Mouse (Mus musculus): ENCODE measurements around the gene Vps50. TPM values are rescaled to one million over a fixed set of nuclear protein-coding genes. Genes with fewer than 3 reads are reported as not detected.
"Not testable (repeated sequence)": the region's sequence is repeated elsewhere in the genome, so short reads cannot be mapped to it uniquely, and the experiment has no call there.

Gene Vps50
- polyA plus RNA-seq, 1 experiment from 2014 or later: 26.3 TPM

DNA sequence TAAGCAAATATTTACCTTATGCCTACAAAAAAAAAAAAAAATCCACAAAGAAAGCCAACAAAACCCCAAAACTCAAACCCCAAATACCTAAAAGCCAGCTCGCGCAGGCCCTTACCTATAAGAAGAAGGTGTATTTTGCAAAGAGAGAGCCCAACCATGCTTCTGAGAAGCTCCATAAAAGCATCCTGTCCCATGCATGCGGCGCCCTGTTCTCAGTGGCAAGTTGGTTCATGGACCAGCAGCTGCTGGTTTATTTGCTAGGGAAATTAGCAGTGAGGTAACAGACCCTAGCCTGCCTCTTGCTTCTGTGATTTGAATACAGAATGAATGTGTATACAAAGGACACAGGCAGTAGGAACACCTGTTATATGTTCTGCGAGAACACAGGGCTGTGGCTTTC lies 3.9 kb upstream of the Vps50 start:
- WGBS: 85% methylated on average over 5 of the region's 5 CpGs
- H3K36me3 ChIP-seq: no peaks in the 10 kb centered on the region
- no peak overlapping the region for H3K27ac ChIP-seq
- no peak overlapping the region for H3K9ac ChIP-seq
- no peak overlapping the region for H3K4me3 ChIP-seq
- H3K4me1 ChIP-seq: 0 out of 2 replicates have a peak, but pooled peaks cover 4% of the 10 kb centered on the region
- H3K27me3 ChIP-seq: no peaks in the 10 kb centered on the region
- H3K9me3 ChIP-seq: no peaks in the 10 kb centered on the region
- no peak overlapping the region for H3K4me2 ChIP-seq
- no peak for ATAC-seq (ENCODE audit: insufficient number of reproducible peaks, low FRiP score, low TSS enrichment, low read depth)

DNA sequence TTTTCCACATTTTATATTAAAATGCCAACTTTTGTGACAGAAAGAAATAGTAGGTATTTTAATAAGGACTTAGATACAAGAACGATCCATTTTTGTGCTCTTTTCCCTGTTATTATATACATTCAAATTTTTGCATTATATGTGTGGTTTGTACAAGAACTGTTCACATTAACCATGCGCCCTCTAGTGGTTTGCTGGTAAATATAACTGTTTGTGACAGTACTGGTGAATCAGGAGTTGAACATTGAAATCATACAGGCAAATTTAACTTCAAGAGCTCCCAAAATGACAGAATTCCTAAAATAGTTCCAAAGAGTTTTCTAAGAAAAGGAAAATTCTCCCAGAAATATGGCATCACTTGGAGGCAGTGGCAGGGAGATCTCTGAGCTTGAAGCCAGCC lies 2.0 kb upstream of the Vps50 start:
- Histone ChIP-seq H3K4me2 (no peak overlapping the region), H3K27ac (no peak overlapping the region), H3K36me3 (no peaks in the 10 kb centered on the region), H3K4me3 (no peak overlapping the region), H3K27me3 (no peaks in the 10 kb centered on the region), H3K9ac (no peak overlapping the region), H3K4me1 (peaks cover 7% of the 10 kb centered on the region; the same call in 1 of the 2 replicates), H3K9me3 (no peaks in the 10 kb centered on the region)
- no peak for ATAC-seq (ENCODE audit: insufficient number of reproducible peaks, low FRiP score, low TSS enrichment, low read depth)
- WGBS: 6% methylated on average over 2 of the region's 2 CpGs

DNA sequence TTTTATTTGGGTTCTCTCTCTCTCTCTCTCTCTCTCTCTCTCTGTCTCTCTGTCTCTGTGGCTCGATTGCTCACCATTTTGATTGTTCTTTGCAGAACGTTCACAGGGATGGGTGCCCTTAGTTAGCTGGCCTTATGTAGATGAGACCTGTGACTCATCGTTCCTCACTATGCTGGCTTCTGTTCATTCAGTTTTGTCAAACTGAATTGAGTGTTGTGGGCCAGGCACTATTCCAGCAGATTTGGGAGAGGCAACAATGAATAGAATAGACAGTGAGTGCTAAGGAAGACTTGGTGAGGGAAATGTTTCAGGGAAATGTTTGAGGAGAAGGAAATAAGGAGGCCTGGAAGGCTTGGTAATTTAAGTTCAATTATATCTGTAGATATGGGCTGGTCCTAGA lies 2.1 kb downstream of the Vps50 start:
- Histone ChIP-seq H3K27ac (no peak overlapping the region), H3K36me3 (no peaks in the 10 kb centered on the region), H3K9me3 (no peaks in the 10 kb centered on the region), H3K4me3 (no peak overlapping the region), H3K4me1 (peaks cover 7% of the 10 kb centered on the region; the same call in 1 of the 2 replicates), H3K27me3 (no peaks in the 10 kb centered on the region), H3K4me2 (no peak overlapping the region), H3K9ac (no peak overlapping the region)
- ATAC-seq (ENCODE audit: insufficient number of reproducible peaks, low FRiP score, low TSS enrichment, low read depth): no peak
- 90% methylated on average over 3 of the region's 3 CpGs for WGBS

DNA sequence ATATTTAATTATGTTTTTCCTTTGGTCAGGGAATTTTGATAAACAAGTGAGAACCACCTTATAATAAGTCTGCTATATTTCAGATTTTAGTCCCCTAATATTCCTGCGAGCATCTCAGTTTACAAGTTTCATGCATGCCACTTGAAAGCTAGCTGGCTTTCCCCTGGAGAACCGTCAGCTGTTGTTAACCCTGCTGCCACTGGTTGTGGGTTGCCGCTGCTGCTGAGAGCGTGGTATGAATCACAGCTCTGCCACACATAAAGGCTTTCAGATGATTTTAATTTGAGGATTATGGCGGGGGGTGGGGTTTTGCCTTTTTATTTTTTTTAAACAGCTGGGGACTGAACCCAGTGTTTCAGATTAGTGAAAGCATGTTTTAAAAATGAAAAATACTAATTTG lies 7.1 kb downstream of the Vps50 start:
- no peak for ATAC-seq (ENCODE audit: insufficient number of reproducible peaks, low FRiP score, low TSS enrichment, low read depth)
- Histone ChIP-seq H3K9ac (no peak overlapping the region), H3K36me3 (no peaks in the 10 kb centered on the region), H3K27me3 (no peaks in the 10 kb centered on the region), H3K9me3 (no peaks in the 10 kb centered on the region), H3K27ac (no peak overlapping the region), H3K4me2 (no peak overlapping the region), H3K4me1 (no peaks in the 10 kb centered on the region), H3K4me3 (no peak overlapping the region)
- 29% methylated on average over 5 of the region's 5 CpGs for WGBS

DNA sequence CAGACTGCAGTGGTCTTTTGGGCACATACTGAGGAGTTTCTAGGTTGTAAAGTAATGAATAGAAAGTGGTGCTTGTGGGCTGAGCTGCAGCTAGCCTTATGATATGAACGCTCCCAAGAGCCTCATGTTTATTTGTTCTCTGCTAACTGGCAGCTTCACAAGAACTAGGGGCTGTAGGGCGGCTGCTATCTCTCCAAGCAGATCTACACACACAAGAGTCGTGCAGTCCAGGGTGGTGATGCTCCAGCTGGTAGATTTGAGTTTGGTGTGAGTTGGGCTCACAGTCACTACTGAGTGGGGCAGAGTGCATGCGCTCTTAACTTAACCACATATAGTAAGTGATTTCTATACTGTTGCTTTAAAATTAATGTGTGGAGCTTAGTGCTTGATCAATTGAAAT lies 8.9 kb downstream of the Vps50 start:
- no peak overlapping the region for H3K4me3 ChIP-seq
- H3K4me1 ChIP-seq: no peaks in the 10 kb centered on the region
- 82% methylated on average over 4 of the region's 4 CpGs for WGBS
- H3K36me3 ChIP-seq: no peaks in the 10 kb centered on the region
- no peaks in the 10 kb centered on the region for H3K9me3 ChIP-seq
- no peaks in the 10 kb centered on the region for H3K27me3 ChIP-seq
- ATAC-seq (ENCODE audit: insufficient number of reproducible peaks, low FRiP score, low TSS enrichment, low read depth): no peak
- H3K9ac ChIP-seq: no peak overlapping the region
- H3K27ac ChIP-seq: no peak overlapping the region
- H3K4me2 ChIP-seq: no peak overlapping the region

DNA sequence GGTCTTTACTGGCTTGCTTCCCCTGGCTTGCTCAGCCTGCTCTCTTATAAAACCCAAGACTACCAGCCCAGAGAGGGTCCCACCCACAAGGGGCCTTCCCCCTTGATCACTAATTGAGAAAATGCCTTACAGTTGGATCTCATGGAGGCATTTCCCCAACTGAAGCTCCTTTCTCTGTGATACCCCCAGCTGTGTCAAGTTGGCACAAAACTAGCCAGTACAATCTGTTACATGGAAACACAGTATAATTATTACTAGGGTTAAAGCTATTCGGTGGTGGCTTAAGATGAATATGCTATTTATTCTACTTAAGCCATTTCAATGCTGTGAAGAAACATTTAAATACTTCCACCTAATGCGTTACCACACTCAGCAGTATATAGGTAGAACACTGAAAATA lies 10.0 kb downstream of the Vps50 start:
- H3K4me1 ChIP-seq; H3K4me3 ChIP-seq; ATAC-seq (ENCODE audit: insufficient number of reproducible peaks, low FRiP score, low TSS enrichment, low read depth); H3K4me2 ChIP-seq; H3K36me3 ChIP-seq; H3K9me3 ChIP-seq; H3K9ac ChIP-seq; H3K27ac ChIP-seq; H3K27me3 ChIP-seq: not testable (repeated sequence)
- WGBS: 79% methylated on average over 2 of the region's 2 CpGs

DNA sequence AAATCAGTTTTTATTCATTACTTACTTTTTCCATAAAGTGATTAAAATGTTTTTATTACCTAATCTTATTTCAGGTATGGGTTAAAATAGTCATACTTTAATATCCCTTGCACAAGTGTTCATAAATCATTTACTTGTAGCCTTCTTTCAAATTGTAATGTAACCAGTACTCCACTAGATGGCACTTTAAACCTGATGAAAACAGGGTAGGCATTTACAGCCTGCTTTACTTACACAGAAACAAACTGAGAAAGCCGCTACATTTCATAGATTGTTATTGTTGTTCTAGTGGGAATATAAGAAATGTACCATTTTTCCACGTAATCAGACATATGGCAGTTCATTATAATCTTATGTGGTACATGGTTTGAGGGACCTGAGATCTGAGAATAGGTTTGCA lies 11.6 kb downstream of the Vps50 start:
- Histone ChIP-seq H3K9ac (no peak overlapping the region), H3K4me1 (no peaks in the 10 kb centered on the region), H3K27ac (no peak overlapping the region), H3K36me3 (no peaks in the 10 kb centered on the region), H3K9me3 (no peaks in the 10 kb centered on the region), H3K4me2 (no peak overlapping the region), H3K27me3 (no peaks in the 10 kb centered on the region), H3K4me3 (no peak overlapping the region)
- ATAC-seq (ENCODE audit: insufficient number of reproducible peaks, low FRiP score, low TSS enrichment, low read depth): no peak
- WGBS: 12% methylated on average over 2 of the region's 2 CpGs

DNA sequence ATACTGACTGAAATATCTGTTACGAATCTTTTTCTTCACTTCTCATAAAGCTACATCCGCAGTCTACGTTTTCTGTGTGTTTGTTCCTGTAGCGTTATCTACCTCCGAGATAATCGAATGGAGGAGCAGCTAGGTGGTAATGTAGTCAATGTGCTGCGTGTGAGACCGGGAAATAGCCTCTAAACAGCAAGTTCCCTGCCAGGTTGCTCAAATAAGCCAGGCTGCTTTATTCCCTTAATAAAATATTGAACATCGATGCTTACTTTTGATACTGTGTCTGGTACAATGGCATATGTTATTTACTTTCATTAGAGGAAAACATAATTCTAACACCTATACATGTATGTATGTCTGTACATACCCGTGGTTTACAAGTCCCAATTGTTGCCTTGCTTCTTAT lies 12.9 kb downstream of the Vps50 start:
- Histone ChIP-seq H3K4me3 (no peak overlapping the region), H3K27me3 (no peaks in the 10 kb centered on the region), H3K36me3 (no peaks in the 10 kb centered on the region), H3K27ac (no peak overlapping the region), H3K4me2 (no peak overlapping the region), H3K9ac (no peak overlapping the region), H3K4me1 (no peaks in the 10 kb centered on the region), H3K9me3 (no peaks in the 10 kb centered on the region)
- ATAC-seq (ENCODE audit: insufficient number of reproducible peaks, low FRiP score, low TSS enrichment, low read depth): no peak
- WGBS: 70% methylated on average over 10 of the region's 10 CpGs

DNA sequence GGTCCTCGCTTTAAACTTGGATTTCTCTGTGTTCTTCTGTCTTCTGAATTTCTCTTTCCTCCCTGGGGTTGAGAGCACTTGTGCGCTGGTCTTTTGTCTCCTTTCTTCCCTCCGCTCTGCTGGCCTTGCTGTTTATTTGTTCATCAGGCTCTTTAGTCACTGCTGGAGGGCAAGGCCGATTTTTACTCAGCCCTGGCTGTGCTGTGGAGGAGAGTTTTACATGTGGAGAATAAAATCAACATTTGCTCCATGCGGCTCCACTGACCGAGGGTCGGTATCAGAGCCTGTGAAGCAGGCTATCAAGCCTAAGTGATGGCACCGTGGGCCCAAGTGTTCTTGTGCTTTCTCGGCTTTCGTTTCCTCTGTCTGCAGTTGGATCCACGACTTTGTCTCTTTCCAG lies 13.4 kb downstream of the Vps50 start:
- ATAC-seq (ENCODE audit: insufficient number of reproducible peaks, low FRiP score, low TSS enrichment, low read depth): no peak
- Histone ChIP-seq H3K4me2 (no peak overlapping the region), H3K4me1 (no peaks in the 10 kb centered on the region), H3K27me3 (no peaks in the 10 kb centered on the region), H3K9me3 (no peaks in the 10 kb centered on the region), H3K36me3 (no peaks in the 10 kb centered on the region), H3K4me3 (no peak overlapping the region), H3K27ac (no peak overlapping the region), H3K9ac (no peak overlapping the region)
- 61% methylated on average over 11 of the region's 11 CpGs for WGBS

DNA sequence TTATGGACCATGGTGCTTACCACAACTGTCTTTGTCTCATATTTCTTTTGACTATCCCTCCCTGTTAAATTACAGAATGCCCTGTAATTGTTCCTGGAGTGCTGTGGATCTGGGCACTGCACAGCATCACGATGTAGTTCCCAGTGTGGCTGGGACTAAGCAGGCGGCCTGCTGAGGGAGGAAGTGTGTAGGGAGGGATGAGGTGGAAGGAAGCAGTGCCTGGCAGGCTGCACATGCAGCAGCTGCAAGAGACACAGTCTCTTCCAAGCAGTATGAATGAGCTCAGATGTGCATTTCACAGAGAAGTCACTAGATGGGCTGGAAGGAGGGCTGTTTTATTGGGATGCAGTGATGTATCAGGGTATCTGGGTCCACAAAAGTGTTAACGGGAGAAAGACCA lies 14.4 kb downstream of the Vps50 start:
- Histone ChIP-seq H3K36me3 (no peaks in the 10 kb centered on the region), H3K9me3 (no peaks in the 10 kb centered on the region), H3K9ac (no peak overlapping the region), H3K4me1 (no peaks in the 10 kb centered on the region), H3K27me3 (no peaks in the 10 kb centered on the region), H3K4me2 (no peak overlapping the region), H3K27ac (no peak overlapping the region), H3K4me3 (no peak overlapping the region)
- WGBS: 34% methylated on average over 3 of the region's 3 CpGs
- no peak for ATAC-seq (ENCODE audit: insufficient number of reproducible peaks, low FRiP score, low TSS enrichment, low read depth)

DNA sequence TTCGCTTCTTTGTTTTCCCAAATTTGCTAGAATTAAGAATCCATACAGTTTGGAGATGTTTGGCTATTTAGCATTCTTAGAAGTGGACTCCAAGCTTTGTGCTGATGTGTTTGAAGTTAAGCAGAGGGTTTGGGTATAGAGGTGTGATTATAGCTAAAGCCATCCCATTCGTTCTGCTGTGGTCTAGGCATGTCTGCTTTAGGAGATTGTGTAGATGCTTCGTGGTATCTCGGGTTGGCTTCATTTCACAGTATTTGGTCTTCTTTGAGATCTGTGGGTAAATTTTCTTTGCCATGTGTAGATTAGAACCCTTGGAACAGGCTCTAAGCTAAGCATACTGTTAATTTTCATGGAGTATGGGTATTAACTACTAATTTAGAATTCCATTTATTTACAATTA lies 30.0 kb downstream of the Vps50 start:
- Histone ChIP-seq H3K36me3 (no peaks in the 10 kb centered on the region), H3K9ac (no peak overlapping the region), H3K27me3 (no peaks in the 10 kb centered on the region), H3K4me3 (no peak overlapping the region), H3K4me2 (no peak overlapping the region), H3K27ac (no peak overlapping the region), H3K4me1 (no peaks in the 10 kb centered on the region), H3K9me3 (no peaks in the 10 kb centered on the region)
- ATAC-seq (ENCODE audit: insufficient number of reproducible peaks, low FRiP score, low TSS enrichment, low read depth): no peak
- WGBS: 89% methylated on average over 4 of the region's 4 CpGs

DNA sequence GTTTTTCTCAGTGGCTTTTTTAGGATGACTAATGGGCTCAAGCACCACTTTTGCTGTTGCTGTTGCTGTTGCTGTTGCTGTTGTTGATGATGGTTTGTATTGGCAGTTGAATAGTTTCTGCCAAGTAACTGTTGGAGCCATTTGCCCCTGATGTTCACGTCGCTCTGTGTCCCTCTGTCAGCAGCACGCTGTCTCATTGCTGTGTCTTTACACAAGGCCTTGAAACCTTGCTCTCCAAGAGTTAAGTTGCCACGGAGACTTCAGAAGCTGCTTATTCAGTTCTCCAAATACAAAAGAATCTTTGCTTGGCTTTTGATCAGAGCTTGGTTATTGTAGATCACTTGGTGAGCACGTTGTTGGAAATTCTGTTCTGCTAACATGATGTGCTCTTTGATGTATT lies 33.3 kb downstream of the Vps50 start:
- H3K27ac ChIP-seq: no peak overlapping the region
- WGBS: 74% methylated on average over 5 of the region's 5 CpGs
- no peaks in the 10 kb centered on the region for H3K9me3 ChIP-seq
- H3K4me2 ChIP-seq: no peak overlapping the region
- H3K4me3 ChIP-seq: no peak overlapping the region
- no peaks in the 10 kb centered on the region for H3K4me1 ChIP-seq
- ATAC-seq (ENCODE audit: insufficient number of reproducible peaks, low FRiP score, low TSS enrichment, low read depth): no peak
- H3K36me3 ChIP-seq: no peaks in the 10 kb centered on the region
- H3K9ac ChIP-seq: no peak overlapping the region
- no peaks in the 10 kb centered on the region for H3K27me3 ChIP-seq

DNA sequence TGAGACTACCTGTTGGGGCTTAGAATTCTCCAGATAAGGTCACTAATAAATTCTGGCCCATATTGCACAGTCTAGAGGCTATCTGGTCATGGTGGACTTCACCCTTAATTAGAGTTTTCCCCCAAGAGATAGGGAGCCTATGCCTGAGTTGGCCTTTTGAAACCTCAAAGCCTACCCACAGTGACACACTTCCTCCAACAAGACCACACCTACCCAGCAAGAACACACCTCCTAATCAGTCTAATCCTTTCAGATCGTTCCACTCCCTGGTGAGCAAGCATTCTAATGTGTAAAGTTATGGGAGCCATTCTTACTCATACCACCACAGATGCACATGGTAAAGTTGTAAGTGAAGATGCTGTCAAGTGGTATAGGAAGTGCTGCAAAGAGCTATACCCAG lies 37.9 kb downstream of the Vps50 start:
- Histone ChIP-seq H3K27ac (no peak overlapping the region), H3K27me3 (no peaks in the 10 kb centered on the region), H3K4me3 (no peak overlapping the region), H3K4me1 (no peaks in the 10 kb centered on the region), H3K36me3 (no peaks in the 10 kb centered on the region), H3K9me3 (no peaks in the 10 kb centered on the region), H3K9ac (no peak overlapping the region), H3K4me2 (no peak overlapping the region)
- 78% methylated on average over 1 of the region's 1 CpGs for WGBS
- ATAC-seq (ENCODE audit: insufficient number of reproducible peaks, low FRiP score, low TSS enrichment, low read depth): no peak

Data from limb, embryonic 15.5 days (tissue).